Mouse (Mus musculus): ENCODE data around the gene Tnfrsf9.

Gene Tnfrsf9

DNA sequence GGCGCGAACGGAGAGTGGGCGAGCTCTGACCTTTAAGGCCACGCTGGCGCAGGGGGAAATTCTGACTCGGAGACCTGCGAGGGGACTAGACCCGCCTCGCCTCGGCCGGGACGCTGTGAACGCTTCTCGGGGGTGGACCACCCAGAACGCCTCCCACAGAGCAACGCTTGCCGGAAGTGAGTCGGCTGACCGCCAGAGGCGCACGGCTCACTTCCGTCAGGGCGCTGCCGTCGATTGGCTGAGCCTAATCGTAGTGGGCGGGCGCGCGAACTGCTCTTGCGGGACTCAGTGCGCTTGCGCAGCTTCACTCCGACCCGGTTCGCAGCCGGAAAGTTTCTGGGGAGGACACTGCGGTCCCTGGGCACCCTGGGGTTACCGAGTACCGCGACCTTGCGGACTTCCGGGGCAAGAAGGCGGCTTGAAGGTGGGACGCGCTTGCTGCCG is at the start of gene Tnfrsf9, which contains the start of gene Park7:
Tnfrsf9 (plus strand) TSS at position 273 of the 444 bp plus-strand sequence.
Park7 (minus strand) TSS at position 148 of the 444 bp plus-strand sequence.
- DNase-seq: peak; percentile 100

DNA sequence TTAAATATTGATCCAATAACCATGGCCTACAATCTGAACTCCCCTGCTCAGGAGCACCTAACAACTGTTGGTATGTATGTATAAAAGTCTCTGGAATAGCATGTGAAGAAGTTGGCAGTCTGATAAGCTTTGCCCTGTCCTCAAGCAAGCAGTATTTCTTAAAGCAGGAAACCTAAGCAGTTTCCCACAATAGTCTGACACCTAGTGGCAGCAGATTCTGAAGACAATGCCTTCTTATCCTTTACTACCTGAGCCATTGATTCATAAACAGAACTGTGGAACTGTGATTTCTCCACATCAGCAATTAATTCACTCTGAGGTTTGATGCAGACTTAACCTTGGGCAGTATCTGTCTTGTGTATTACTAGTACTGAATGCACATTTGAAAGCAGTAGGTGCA is 49.0 kb upstream of the Tnfrsf9 start:
- DNase-seq: peak; percentile 64

DNA sequence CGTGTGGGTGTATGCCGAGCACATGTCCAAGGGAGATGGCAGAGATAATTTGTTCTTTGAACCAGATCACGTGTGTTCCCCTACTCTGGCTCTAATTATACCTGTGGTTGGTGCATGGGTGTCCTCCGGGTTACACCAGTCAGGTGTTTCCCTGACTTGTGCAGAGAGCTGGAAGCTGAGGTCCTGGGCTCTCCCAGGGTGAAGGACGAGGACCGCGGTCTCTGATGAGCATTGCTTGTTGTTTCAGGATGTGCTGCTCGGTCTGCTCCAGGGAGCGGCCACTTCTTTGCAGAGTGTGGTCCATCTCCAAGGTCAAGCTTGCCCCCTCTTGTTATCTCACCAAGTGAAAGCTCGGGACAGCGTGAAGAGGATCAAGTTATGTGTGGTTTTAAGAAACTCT is 48.3 kb upstream of the Tnfrsf9 start:
- peak; percentile 85 for DNase-seq

DNA sequence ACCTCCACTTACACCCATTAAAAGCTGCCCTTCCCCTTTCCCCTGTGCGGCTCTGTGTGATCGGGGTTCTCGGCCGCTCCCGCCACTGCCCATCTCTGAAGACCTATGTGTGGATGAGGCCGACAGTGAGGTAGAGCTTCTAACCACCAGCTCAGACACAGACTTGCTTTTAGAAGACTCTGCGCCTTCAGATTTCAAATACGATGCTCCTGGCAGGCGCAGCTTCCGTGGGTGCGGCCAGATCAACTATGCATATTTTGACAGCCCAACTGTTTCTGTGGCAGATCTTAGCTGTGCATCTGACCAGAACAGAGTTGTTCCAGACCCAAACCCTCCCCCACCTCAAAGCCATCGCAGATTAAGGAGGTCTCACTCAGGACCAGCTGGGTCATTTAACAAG is 47.9 kb upstream of the Tnfrsf9 start:
- DNase-seq: no peak

DNA sequence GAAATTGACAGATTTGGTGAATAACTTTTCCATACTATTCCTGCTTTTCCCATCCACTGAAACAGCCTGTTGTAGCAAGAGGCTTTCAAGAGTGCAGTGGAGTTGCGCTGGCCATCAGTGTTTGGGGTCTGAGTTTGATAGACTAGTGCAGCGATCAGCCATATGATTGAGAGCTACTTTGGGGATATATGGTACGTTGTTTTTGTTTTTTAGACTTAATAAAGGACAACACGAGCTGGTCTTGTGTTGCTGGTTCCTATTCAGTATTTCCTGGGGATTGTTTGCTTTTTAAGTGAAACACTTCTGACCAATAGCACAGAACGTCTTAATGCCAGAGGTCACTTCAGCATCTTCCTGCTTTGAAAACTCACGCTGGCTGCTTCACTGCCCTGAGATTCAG is 46.2 kb upstream of the Tnfrsf9 start:
- DNase-seq: peak; percentile 62

DNA sequence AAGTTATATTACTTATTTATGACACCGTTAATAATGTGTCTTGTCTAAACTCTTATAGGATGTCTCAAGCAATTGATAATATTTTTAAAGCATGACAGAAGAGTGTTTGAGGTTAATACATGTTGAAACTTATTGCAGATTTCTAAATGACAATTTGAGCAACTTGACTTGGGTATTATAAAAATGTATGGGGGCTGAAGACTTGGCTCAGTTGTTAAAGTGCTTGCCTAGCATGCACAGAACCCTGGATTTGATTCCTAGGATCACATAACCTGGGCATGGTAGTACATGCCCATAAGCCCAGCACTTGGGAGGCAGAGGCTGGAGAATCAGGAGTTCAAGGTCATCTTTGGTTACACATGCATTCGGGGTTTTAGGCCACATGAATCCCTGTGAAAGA is 45.5 kb upstream of the Tnfrsf9 start:
- DNase-seq: no peak

DNA sequence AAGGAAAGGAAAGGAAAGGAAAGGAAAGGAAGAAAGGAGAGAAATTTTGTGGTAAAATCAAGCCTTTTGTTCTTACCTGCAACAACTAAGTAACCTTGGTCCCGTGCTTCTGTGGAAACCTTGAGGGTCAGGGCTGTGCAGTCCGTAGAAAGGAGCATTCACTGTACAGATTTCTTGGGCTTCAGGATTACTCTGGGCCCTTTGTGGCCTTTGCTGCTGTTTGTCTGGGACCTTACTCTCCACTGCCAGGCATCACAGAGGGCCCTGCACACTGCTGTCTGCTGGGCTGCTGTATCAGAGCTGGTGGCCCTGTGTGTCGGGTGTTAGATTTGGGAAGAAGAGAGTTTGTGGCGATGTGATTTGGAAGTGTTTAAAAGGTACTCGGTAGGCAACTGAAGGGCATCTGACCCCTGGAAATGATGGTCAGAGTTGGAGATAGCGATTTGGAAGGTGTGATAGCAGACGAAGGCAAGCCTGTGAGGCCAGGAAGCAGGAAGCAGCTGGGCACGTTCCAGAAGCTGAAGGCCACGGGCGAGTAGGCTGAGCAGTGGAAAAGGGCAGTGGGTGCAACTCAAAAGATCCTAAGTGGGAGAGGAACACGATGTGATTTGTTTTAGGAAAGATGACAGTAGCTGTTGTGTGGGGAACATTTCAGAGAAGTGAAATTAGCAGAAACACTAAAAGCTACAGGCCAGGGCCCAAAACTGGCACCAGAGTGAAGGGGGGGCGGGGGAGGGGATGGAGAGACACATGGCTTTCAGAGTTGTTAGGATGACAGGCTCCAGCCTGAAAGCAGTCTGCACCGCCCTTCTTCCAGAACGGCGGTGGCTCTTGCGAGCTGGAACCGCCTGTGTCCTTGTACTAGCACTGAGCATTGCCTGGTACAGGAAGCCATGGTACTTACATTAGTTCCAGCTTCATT is 44.8 kb upstream of the Tnfrsf9 start:
- peak; percentile 95 for DNase-seq

DNA sequence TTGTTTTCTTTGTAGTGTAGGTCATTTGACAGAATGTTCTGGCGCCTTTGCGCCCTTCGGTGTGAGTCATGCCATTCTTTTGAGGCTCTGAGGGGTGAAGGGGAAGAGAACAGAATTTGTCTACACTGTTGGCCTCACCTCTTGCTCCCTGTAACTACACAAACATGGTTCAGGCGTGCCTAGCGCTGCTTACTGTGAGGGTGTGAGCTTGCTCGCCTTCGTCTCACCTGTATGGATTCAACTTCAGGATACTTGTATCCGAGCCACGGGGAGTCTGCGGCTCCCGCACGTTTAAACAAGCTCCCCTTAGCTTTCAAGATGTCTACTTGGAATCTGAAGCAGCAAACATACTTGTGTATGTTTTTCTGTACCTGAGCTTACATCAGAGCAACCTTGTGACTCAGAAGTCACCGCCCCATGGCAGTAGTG is 43.4 kb upstream of the Tnfrsf9 start:
- peak; percentile 91 for DNase-seq

DNA sequence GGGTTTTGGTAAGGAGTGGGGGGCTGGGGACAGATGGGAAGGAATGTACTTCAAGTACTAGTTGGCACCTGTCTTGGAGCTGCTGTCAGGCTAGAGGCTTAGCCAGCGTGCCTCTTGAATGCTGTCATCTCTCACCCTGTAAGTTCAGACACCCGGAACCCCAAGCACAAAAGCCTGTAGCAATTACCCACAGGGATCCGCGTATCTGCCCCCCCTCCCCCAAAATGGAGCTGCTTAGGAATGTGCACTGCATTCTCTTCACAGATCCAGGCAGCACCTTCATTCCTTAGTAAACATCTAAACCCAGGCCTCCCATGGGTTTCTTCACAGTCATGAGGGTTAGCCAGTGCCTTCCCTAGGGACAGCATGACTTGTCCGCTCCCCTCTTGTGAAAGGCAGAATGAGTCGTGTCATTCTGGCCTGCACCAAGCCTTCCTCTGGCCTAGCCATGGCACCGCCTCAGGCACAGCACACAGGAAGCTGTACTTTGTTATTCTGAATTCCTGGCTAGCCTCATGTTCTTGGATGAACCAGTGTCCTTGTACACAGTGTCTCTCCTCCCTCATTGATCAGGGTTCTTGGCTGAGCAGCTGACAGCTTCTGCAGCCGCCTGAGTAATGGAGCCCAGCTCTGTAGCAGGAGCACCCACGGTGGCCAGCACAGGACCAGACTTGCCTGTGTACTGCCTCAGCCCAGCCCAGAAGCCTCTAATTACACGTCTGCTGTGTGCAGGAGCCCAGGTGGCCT is 42.8 kb upstream of the Tnfrsf9 start:
- peak; percentile 98 for DNase-seq

DNA sequence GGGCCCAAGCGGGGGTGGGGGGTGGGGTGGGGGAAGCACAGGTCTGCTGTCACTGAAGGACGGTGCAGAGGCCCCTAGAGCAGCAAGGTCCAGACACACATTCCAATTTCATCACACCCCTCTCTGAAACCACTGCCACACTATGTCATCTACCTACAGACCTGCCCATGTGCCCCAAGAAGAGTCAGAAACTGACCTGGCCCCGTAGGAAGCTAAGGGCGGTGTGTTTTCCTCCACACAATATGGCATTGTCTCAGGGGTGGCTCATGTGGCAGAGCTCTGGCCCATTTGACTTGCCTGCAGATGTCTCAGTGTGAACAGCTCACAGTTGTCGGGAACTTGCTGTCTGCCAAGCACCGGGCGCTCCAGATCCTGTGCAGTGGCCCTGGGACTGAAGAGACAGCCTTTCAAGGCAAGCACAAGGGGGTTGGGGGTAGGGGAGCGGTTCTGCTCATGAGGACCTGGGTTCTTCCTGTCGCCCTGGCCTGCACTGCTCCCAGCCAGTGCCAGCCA is 42.2 kb upstream of the Tnfrsf9 start:
- DNase-seq: peak; percentile 94

DNA sequence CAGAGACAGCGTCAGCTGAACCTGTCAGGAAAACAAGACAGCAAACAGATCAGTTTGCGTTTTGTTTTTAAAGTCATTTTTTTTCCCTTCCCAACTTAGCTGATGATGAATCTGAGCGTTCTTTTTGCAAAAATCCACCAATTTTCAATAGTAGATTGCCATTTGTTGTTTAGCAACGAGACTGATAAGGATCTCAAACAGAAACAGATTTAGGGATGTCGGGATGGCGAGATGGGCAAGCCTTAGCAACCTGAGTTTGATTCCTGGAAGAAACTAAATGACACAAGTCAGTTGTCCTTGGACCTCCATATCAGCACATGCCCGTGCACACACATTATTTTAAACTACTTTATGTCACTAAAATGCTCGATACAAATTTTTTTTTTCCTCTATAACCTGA is 41.7 kb upstream of the Tnfrsf9 start:
- no peak for DNase-seq

DNA sequence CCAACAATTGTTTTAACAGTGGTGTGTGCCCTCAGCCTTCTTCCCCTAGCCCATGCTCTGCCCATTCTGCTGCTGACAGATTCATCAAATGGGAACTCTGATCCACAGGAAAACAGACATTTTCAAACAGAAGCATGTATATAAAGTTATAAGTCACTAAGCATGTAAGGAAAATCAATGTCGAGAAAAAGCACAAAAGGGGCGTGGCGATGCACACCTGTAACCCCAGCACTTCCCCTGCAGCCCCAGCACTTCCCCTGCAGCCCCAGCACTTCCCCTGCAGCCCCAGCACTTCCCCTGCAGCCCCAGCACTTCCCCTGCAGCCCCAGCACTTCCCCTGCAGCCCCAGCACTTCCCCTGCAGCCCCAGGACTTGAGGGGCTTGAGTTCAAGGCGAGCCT is 39.9 kb upstream of the Tnfrsf9 start:
- DNase-seq: peak; percentile 88

DNA sequence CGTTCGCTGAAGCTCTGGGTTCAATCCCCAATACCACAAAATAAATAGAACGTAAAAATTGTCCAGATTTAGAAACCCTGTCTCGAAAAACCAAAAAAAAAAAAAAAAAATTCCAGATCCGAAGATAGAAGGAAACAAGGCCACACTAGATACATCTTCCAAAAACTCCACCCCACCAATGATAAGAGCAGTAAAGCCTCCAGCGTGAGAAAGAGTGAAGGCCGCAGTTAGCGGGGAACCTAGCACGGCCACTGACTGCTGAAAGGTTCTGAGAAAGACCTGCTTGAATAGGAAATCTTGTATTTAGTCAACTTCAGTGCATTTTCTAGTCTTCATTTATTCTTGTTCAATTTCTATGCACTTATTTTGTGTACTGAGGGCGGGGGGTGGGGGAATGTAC is 39.0 kb upstream of the Tnfrsf9 start:
- peak; percentile 79 for DNase-seq

DNA sequence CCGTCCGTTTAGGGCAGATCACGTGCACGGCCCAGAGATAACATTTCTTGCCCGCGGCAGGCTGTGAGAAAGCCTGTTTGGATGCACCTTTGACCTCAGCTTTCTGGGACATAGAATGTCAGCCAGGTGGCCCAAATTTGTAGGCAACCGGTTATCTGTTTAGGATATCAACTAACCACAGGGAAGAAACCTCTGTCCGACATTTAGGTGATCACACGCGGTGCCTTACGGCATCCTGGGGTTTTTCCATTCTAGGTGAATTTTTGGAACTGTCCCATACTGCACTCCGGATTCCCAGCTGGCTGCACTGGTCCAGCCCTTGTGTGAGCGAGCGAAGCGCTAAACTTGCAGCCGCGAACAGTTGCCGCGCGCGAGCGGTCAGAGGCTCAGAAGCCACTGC is 34.7 kb upstream of the Tnfrsf9 start:
- DNase-seq: peak; percentile 82

DNA sequence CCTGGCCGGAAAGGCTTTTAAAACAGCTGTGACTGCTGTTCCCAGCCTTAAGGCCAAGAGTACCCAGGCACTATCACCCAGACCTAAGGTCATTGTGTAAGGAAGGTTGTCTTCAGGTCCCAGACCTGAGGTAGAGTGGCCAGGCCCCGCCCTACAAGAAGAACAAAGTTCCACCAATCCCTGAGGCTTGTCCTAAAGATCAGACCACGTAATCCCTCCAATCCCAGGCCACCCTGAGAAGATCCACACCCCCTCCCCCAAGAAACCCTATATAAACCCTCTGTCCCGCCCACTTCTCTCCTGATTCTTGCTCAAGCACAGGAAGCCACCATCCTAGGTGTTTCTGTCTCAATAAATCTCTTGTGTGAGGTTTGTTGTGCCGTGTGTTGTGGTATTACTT is 34.0 kb upstream of the Tnfrsf9 start:
- peak; percentile 49 for DNase-seq

DNA sequence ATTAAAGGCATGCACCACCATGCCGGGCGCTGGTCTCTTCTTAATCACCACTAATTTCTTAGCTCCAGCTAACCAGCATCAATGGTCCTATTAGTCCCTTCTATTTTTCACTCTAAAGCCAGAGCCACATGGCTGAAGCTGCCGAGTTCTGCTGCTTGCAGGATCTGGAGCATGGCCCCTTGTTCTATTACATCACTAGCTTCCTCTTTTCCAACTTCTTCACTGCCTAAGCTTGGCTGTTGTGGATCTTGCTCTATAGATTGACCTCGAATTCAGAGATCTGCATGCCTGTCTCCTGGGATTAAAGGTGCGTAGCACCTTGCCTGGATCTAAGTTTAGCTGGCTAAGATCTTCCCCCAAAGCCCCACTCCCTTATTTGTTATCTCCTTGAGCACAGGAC is 31.7 kb upstream of the Tnfrsf9 start:
- peak; percentile 83 for DNase-seq

DNA sequence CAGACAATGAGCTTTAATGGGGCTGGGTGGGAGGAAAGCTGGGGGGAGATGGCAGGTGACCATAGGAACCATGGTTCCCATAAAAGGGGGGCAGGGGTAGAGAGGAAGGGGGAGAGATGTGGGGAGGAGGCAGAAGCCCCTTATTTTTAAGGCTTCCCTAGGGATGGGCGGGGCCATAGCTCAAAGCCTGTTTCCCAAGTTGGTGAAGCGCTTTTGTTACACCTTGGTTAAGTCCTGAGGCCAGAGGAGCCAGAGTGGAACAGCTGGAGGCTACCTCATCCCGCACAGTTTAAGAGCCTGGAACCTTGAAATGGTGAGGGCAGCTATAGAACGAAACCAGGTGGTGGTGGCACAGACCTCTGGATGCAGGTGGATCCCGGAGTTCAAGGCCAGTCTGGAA is 26.5 kb upstream of the Tnfrsf9 start:
- no peak for DNase-seq

DNA sequence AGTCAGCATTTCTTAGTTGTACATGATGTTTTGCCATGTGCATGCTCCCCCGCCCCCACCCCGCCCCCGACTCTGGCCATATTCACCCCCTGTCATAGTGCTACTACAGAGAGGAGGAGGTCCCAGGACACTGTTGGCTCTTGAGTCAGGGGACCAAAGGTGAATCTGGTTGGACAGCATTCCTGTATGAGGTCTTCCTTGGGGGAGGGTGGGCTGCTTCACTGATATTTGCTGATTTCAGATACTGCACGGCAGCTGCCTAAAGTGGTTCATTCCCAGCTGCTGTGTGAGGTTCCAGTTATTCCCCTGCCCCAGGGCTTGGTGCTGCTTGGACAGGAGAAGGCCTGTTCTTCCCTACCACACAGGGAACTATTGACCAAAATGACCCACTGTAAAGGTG is 25.9 kb upstream of the Tnfrsf9 start:
- DNase-seq: no peak

DNA sequence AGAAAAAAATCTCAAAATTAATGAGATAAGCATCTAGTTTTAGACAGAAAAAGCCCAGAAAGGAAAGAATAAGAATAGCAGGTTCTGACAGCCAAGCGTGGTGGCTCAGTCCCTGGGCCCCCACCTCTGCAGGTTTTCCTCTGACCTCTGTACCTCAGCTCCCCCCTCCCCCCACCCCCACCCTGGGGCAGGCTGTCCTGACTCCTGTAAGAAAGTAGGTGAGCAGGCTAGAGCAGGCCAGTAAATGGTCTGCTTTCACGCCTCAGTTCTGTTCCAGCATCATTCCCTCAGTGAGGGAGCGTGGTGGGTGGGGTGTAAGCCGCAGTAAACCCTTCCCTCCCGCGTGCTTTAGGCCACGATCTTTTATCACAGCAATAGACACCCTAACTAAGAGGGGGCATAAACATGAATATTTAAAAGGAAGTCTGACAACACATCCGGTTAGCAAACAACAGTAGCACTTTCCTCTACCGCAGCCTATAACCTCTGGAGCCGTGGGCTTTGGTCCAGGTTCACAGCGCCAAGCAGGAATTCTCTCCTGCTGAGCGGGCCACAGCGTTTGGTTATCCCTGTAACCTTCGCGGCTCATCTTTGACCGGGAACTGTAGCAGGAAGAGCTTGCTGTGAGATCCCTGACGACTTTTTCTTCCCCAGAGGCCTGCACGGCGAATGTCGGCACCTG is 24.9 kb upstream of the Tnfrsf9 start:
- DNase-seq: no peak

DNA sequence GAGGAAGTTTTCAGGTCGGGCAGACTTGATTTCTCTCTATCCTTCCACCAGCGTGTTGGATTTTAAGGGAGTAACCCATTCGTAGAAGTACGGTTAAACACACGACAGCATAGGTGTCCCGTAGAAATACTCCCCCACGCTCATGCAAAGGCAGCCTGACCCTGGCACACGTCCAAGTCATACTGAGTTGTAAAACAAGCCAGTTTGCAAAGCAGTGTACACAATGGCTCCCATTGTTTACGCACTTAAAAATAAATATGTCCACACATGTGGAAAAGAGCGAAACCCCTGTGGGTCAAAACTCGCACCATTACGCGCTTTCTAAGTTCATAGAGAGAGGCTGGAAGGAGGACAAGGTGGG is 24.4 kb upstream of the Tnfrsf9 start:
- DNase-seq: no peak

DNA sequence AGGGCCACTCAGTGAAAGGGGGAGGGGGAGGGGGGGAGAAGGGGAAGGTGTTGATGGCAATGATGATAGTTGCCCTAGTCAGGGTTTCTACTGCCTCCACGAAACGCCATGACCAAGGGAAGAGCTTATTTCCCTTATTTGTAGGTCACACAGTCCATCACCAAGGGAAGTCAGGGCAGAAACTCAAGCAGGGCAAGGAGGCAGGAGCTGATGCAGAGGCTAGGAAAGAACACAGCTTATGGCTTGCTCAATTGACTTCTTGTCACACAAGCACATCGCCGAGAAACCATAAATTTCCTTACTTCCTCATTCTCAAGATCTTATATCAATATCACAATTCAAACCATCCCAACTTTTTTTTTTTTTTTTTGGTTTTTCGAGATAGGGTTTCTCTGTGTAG is 23.1 kb upstream of the Tnfrsf9 start:
- DNase-seq: no peak

DNA sequence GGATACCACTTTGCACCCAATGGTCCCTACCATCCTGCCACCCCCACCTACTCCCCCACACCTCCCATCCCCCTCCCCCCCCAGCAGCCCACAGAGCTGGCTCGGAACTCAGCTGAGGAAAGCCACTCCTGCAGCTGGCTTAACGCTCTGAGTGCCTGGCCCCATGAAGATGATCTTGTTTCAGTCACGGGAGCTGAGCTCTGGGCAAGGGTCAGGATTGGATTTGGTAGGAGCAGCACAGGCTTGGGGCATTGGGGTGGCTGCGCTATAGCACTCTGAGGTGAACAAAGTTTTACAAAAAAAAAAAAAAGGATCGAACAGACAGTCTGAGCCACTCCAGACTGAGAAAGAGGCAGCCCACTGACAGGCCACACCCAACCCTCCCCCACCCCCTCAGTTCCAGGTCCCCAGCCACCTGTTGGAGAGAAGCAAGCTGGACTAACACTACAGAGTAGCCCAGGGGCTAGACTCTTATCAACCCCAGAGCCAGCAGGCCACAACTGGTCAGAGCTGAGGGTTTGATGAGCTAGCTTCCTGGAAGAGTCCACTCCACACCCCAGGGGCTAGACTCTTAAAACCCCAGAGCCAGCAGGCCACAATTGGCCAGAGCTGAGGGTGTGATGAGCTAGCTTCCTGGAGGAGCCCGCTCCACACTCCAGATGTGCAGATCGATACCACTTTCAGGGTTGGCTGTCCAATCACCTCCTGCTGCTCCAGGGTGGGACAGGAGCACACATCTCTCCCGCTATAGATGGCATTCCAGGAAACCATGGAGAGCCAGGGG is 19.5 kb upstream of the Tnfrsf9 start:
- peak; percentile 90 for DNase-seq
